Mouse (Mus musculus): Measurements from ENCODE around the gene Krtap4-7.

GRCm38 (mm10) chr11:99644351-99644750, 462 bp upstream of the Krtap4-7 start:
- TF ChIP-seq CTCF (IDR thresholded peaks at IDR 0.05; ENCODE audit: low read depth) (no peak), EP300 (IDR thresholded peaks at IDR 0.05; ENCODE audit: low read depth) (no peak)

Measured in heart, postnatal 0 days (tissue).